Mouse (Mus musculus): Measurements from ENCODE around the gene Emc9. TPM values are rescaled to one million over a fixed set of nuclear protein-coding genes. Genes with fewer than 3 reads are reported as not detected.
A peak's percentile ranks its signal among the peaks of the same experiment; 100 is the strongest.

Emc9 gene
- polyA plus RNA-seq, 1 experiment = 23.0 TPM

DNA sequence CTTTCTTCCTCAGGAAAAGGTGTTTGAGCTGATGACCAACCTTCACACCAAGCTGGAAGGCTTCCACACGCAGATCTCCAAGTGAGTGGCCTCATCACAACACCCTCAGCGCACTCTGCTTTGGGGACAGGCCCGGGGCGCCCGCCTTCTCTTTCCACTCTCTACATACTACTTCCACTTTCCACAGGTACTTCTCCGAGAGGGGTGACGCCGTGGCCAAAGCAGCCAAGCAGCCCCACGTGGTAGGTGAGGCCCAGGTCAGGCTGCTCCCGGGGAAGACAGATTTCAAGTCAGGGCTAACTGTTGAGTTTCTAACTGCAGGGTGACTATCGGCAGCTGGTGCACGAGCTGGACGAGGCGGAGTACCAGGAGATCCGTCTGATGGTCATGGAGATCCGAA lies 4.4 kb downstream of the Emc9 start:
- H3K27ac ChIP-seq (ENCODE audit: insufficient read depth, low read depth, low read length) = no peak overlapping the region
- 91% methylated on average over 16 of the region's 16 CpGs for WGBS
- TF ChIP-seq CTCF (IDR thresholded peaks at IDR 0.05; ENCODE audit: extremely low read depth, insufficient read length, insufficient replicate concordance, low read depth, low read length) (no peak), POLR2A (IDR thresholded peaks at IDR 0.05; ENCODE audit: low read depth, low read length) (no peak)
- H3K36me3 ChIP-seq (ENCODE audit: control insufficient read depth, insufficient read depth, low read length) = peaks cover 27% of the 10 kb centered on the region
- H3K4me1 ChIP-seq (ENCODE audit: control insufficient read depth, insufficient read depth, insufficient read length, low read length) = no peaks in the 10 kb centered on the region; the same call in 1 of the 2 replicates
- H3K4me3 ChIP-seq (ENCODE audit: low read depth, low read length) = no peak overlapping the region
- H3K27me3 ChIP-seq (ENCODE audit: control insufficient read depth, insufficient read depth, low read length) = no peaks in the 10 kb centered on the region

GRCm38 (mm10) chr14:55579511-55580496 lies 5.3 kb downstream of the Emc9 start:
- TF ChIP-seq POLR2A (IDR thresholded peaks at IDR 0.05; ENCODE audit: low read depth, low read length) (no peak), CTCF (IDR thresholded peaks at IDR 0.05; ENCODE audit: extremely low read depth, insufficient read length, insufficient replicate concordance, low read depth, low read length) (0 out of 2 replicates have a peak, but pooled peaks have one; percentile 5)
- Histone ChIP-seq H3K27me3 (ENCODE audit: control insufficient read depth, insufficient read depth, low read length) (no peaks in the 10 kb centered on the region), H3K36me3 (ENCODE audit: control insufficient read depth, insufficient read depth, low read length) (peaks cover 27% of the 10 kb centered on the region), H3K27ac (ENCODE audit: insufficient read depth, low read depth, low read length) (no peak overlapping the region), H3K4me1 (ENCODE audit: control insufficient read depth, insufficient read depth, insufficient read length, low read length) (no peaks in the 10 kb centered on the region), H3K4me3 (ENCODE audit: low read depth, low read length) (no peak overlapping the region)
- 86% methylated on average over 23 of the region's 23 CpGs for WGBS

DNA sequence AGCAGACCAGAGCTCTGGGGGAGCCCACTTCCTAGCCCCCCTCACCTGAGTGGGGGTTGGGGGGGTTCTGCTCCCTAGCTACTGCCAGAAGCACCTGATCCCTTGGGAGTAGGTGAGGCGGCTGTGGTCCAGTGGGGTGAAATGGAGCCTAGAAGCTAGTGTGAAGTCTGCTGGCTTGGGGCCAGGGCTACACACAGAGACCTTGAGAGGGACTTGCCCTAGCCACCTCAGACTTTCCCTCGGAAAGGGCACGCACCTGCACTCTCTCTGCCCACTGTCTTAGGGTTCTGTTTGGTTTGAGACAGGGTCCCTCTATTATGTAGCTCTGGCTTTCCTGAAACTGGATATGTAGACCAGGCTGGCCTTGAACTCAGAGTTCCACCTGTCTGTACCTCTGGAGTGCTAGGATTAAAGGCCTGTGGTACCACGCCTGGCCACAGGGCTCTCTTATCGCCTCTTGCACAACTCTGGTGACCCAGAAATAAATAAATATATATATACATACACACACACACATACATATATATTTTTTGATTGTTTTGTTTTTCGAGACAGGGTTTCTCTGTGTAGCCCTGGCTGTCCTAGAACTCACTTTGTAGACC lies 6.3 kb downstream of the Emc9 start:
- TF ChIP-seq POLR2A (IDR thresholded peaks at IDR 0.05; ENCODE audit: low read depth, low read length) (no peak), CTCF (IDR thresholded peaks at IDR 0.05; ENCODE audit: extremely low read depth, insufficient read length, insufficient replicate concordance, low read depth, low read length) (no peak)
- Histone ChIP-seq H3K4me3 (ENCODE audit: low read depth, low read length) (peak overlapping the region; percentile 92), H3K27me3 (ENCODE audit: control insufficient read depth, insufficient read depth, low read length) (no peaks in the 10 kb centered on the region), H3K27ac (ENCODE audit: insufficient read depth, low read depth, low read length) (peak overlapping the region; percentile 80), H3K36me3 (ENCODE audit: control insufficient read depth, insufficient read depth, low read length) (peaks cover 27% of the 10 kb centered on the region), H3K4me1 (ENCODE audit: control insufficient read depth, insufficient read depth, insufficient read length, low read length) (no peaks in the 10 kb centered on the region)
- WGBS = 11% methylated on average over 6 of the region's 6 CpGs

DNA sequence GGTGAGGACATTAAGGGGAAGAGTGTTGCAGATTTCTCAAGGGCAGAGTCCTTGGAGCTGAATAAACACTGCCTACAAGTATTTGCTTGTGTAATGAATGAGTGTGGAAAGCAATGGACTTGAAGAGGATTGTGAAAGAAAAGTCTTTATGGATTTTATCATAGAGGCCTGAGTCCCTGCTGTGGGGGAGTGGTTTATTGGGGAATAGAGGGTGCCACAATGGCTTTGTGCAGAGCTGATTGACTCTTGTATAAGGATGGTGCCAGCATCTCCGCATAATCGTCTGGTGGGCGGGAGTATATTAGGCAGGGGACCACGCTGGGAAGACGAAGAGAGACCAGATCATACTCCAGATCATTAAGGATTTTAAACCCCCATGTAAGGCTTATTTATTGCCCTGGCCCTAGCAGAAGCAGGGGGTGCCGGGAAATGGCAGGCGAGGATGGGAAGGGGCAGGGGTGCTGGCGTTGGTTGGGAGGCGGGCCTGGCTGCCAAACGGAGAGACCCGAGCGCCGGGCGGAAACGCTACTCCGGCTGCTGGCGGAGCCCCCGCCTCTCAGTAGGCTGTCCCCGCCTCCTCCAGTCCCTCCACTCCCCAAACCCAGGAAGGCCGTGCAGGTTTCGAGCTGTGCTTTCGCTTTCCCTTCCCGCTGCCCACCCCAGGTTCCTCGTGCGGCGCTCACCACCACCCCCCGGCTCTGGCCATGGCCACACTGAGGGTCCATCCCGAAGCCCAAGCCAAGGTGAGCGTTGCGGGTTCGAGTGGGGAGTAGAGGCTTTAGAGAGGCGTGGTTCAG lies 7.0 kb downstream of the Emc9 start, which contains the start of gene Psme1:
Gene Psme1, plus strand, starts transcription at position 253 of the 797 bp plus-strand sequence.
- Histone ChIP-seq H3K36me3 (ENCODE audit: control insufficient read depth, insufficient read depth, low read length) (peaks cover 27% of the 10 kb centered on the region), H3K27ac (ENCODE audit: insufficient read depth, low read depth, low read length) (peak within 1 kb of the TSS; percentile 80), H3K4me3 (ENCODE audit: low read depth, low read length) (peak within 1 kb of the TSS; percentile 92), H3K27me3 (ENCODE audit: control insufficient read depth, insufficient read depth, low read length) (no peaks in the 10 kb centered on the region), H3K4me1 (ENCODE audit: control insufficient read depth, insufficient read depth, insufficient read length, low read length) (no peaks in the 10 kb centered on the region)
- under 1% methylated on average over 32 of the region's 32 CpGs for WGBS
- TF ChIP-seq CTCF (IDR thresholded peaks at IDR 0.05; ENCODE audit: extremely low read depth, insufficient read length, insufficient replicate concordance, low read depth, low read length) (no peak), POLR2A (IDR thresholded peaks at IDR 0.05; ENCODE audit: low read depth, low read length) (peak; percentile 60; the same call in 1 of the 2 replicates)

- WGBS = 81% methylated on average over 16 of the region's 16 CpGs
- Histone ChIP-seq H3K4me3 (ENCODE audit: low read depth, low read length) (no peak overlapping the region), H3K27ac (ENCODE audit: insufficient read depth, low read depth, low read length) (no peak overlapping the region), H3K27me3 (ENCODE audit: control insufficient read depth, insufficient read depth, low read length) (no peaks in the 10 kb centered on the region), H3K36me3 (ENCODE audit: control insufficient read depth, insufficient read depth, low read length) (peaks cover 19% of the 10 kb centered on the region), H3K4me1 (ENCODE audit: control insufficient read depth, insufficient read depth, insufficient read length, low read length) (no peaks in the 10 kb centered on the region)
- TF ChIP-seq CTCF (IDR thresholded peaks at IDR 0.05; ENCODE audit: extremely low read depth, insufficient read length, insufficient replicate concordance, low read depth, low read length) = no peak
- TF ChIP-seq POLR2A (IDR thresholded peaks at IDR 0.05; ENCODE audit: low read depth, low read length) = no peak
These were observed 8.7 kb downstream of the Emc9 start for GRCm38 (mm10) chr14:55576376-55576775.

- H3K27ac ChIP-seq (ENCODE audit: insufficient read depth, low read depth, low read length) = no peak overlapping the region
- peaks cover 12% of the 10 kb centered on the region for H3K36me3 ChIP-seq (ENCODE audit: control insufficient read depth, insufficient read depth, low read length)
- no peaks in the 10 kb centered on the region for H3K4me1 ChIP-seq (ENCODE audit: control insufficient read depth, insufficient read depth, insufficient read length, low read length)
- no peaks in the 10 kb centered on the region for H3K27me3 ChIP-seq (ENCODE audit: control insufficient read depth, insufficient read depth, low read length)
- TF ChIP-seq POLR2A (IDR thresholded peaks at IDR 0.05; ENCODE audit: low read depth, low read length) (no peak), CTCF (IDR thresholded peaks at IDR 0.05; ENCODE audit: extremely low read depth, insufficient read length, insufficient replicate concordance, low read depth, low read length) (no peak)
- 81% methylated on average over 13 of the region's 13 CpGs for WGBS
- no peak overlapping the region for H3K4me3 ChIP-seq (ENCODE audit: low read depth, low read length)
These were observed 9.4 kb downstream of the Emc9 start for GRCm38 (mm10) chr14:55575711-55576110.
